Mouse (Mus musculus) kidney, postnatal 0 days (tissue): ENCODE measurements around the gene Arhgef17. TPM values are rescaled to one million over a fixed set of nuclear protein-coding genes. Genes with fewer than 3 reads are reported as not detected.
"Not testable (repeated sequence)": the region's sequence is repeated elsewhere in the genome, so short reads cannot be mapped to it uniquely, and the experiment has no call there.

Experiments used
- ATAC-seq: fragments of 200-750 bp; cut with Nextera tagmentation; replicated peaks from 2 replicates; pipeline ENCODE4 v1.8.0; 2017; ENCODE audit warnings: low read depth, moderate number of reproducible peaks, moderate TSS enrichment, moderate library complexity; ENCODE audit not compliant: low FRiP score
- DNase-seq: peaks from one replicate; pipeline ENCODE4 v3.0.0-alpha.2; 2016; ENCODE audit warnings: low spot score
- H3K27ac ChIP-seq: fragments of 300-500 bp; sonication (generic); 2 replicates; pipeline ENCODE4 v1.5.1; 2014; ENCODE audit warnings: mild to moderate bottlenecking
- H3K27me3 ChIP-seq: fragments of 300-500 bp; sonication (generic); 2 replicates; pipeline ENCODE4 v1.6.1; 2014; ENCODE audit warnings: low read length, mixed read lengths; ENCODE audit not compliant: insufficient read depth
- H3K36me3 ChIP-seq: fragments of 300-500 bp; sonication (generic); 2 replicates; pipeline ENCODE4 v1.6.1; 2014; ENCODE audit warnings: low read length, mixed read lengths; ENCODE audit not compliant: insufficient read depth
- H3K4me1 ChIP-seq: fragments of 300-500 bp; sonication (generic); replicated peaks from 2 replicates; pipeline ENCODE4 v1.6.1; 2014; ENCODE audit warnings: antibody characterized with exemption, low read length, mixed read lengths; ENCODE audit not compliant: insufficient read depth
- H3K4me2 ChIP-seq: fragments of 300-500 bp; sonication (generic); 2 replicates; pipeline ENCODE4 v1.6.1; 2014; ENCODE audit warnings: mild to moderate bottlenecking, low read length, moderate library complexity, mixed read lengths
- H3K4me3 ChIP-seq: fragments of 300-500 bp; sonication (generic); replicated peaks from 2 replicates; pipeline ENCODE4 v1.5.1; 2014; ENCODE audit warnings: low read depth, low read length
- H3K9ac ChIP-seq: fragments of 300-500 bp; sonication (generic); 2 replicates; pipeline ENCODE4 v1.6.1; 2014; ENCODE audit warnings: low read depth, low read length
- H3K9me3 ChIP-seq: fragments of 300-500 bp; sonication (generic); replicated peaks from 2 replicates; pipeline ENCODE4 v1.6.1; 2016; ENCODE audit warnings: low read length, inconsistent platforms, mixed read lengths
- CTCF ChIP-seq: IDR thresholded peaks from 2 replicates; pipeline ENCODE4 v1.5.1; 2016; ENCODE audit warnings: antibody characterized with exemption, low read depth, mild to moderate bottlenecking, moderate library complexity
- WGBS: fragments of 180-500 bp; shearing (Covaris S2); extraction: QIAGEN DNeasy Blood & Tissue Kit; methylation state at CpG from one replicate; pipeline ENCODE4 v1.1.7; 2014; 5-methylcytosine and 5-hydroxymethylcytosine counted together
- polyA plus RNA-seq: library from polyadenylated mRNA; unstranded; fragments of >200 nt; fragmentation: Nextera tagmentation; extraction: Ambion mirVana; gene quantifications from 2 replicates; pipeline ENCODE4 v1.2.1, GENCODE M21; 2015

Gene Arhgef17
- polyA plus RNA-seq, 1 experiment from 2014 or later = 7.8 TPM

DNA sequence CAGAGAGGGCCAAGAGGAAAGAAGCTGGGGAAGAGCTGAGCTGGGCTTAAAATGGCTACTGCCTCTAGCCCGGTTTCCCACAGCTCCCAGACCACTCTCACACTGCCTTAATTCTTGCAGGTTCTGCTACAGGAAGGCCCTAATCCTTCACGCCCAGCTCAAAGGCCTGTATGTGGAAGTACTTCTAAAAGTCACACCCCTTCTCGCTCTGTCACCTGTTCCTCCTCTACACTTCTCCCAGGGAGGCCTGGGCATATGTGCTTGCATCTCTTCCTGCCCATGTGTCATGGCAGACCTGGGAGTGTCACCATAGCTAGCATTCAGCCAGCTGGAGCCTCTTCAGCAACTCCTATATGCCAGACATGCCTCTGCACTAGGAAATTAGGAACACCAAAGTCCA is 78.5 kb downstream of the Arhgef17 start:
- TF ChIP-seq CTCF = no peak
- Histone ChIP-seq H3K36me3 (no peaks in the 10 kb centered on the region), H3K27me3 (no peaks in the 10 kb centered on the region), H3K4me2 (no peak overlapping the region), H3K4me3 (no peak overlapping the region), H3K9me3 (no peaks in the 10 kb centered on the region), H3K4me1 (peaks cover 21% of the 10 kb centered on the region), H3K27ac (no peak overlapping the region), H3K9ac (no peak overlapping the region)
- ATAC-seq = no peak
- DNase-seq = no peak
- 72% methylated on average over 3 of the region's 3 CpGs for WGBS

DNA sequence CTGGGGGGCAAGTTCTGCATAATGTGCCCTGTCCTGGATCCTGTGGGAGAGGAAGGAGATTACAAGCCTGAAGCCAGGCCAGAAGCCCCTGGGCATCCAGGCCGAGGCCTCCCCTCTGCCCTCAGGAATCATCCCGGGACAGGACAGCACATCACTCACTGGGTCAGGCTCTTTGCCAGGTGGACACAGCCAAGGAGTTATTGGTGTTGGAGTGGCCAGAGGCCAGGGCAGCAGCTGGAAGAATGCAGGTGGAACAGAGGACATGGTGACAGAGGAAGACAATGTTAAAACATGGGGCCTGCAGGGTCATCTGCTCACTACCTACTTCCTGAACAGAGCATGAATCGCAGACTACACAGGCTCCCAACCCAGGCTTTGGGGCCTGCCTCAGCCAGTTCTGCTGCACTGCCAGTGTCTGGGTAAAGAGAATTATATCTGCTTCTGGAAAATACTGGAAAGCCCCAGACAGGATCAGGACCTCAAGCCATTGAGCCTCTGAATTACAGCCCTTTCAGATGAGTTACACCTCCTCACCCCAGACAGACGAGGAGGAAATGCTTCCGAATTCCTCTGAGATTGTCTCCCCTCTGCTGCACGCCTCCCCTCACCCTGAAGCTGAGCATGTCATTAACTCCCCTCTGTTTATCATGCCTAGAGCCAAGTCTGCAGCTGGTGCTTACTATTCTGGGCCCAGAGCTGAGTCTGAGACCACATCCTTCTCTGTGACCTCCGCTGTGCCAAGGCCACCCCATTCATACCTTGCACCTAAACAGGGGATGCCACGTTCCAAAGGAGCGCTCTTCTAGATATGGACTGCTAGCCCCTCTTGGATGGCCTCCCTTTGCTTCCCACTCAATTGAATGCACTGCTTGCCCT is 80.2 kb downstream of the Arhgef17 start:
- Histone ChIP-seq H3K27ac (peak overlapping the region; percentile 54), H3K9me3 (no peaks in the 10 kb centered on the region), H3K36me3 (no peaks in the 10 kb centered on the region), H3K4me1 (peaks cover 21% of the 10 kb centered on the region), H3K4me3 (no peak overlapping the region), H3K4me2 (no peak overlapping the region), H3K27me3 (no peaks in the 10 kb centered on the region), H3K9ac (0 out of 2 replicates have a peak overlapping the region, but pooled peaks have one; percentile 6)
- peak; percentile 66 for DNase-seq
- ATAC-seq = 0 out of 2 replicates have a peak, but pooled peaks have one; percentile 8
- no peak for TF ChIP-seq CTCF
- 36% methylated on average over 9 of the region's 9 CpGs for WGBS

DNA sequence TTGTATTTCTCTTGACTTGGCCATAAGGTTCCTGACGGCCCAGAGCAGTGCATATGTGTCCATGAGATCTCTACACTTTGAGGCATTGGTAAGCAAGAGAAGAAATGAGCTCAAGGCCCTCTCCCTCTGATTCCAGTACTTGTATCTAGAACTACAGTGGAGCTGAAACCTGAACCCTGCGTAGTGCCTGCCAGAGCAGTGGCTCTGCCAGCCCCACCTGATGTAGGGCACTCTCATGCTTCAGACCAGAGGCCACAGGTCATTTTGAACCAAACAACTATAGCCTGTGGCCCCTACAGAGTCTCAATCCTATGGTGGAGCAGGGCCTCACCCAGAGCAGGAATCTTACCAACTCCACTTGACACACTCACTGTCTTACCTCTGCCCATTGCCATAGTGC is 82.4 kb downstream of the Arhgef17 start:
- no peak overlapping the region for H3K27ac ChIP-seq
- H3K9me3 ChIP-seq = no peaks in the 10 kb centered on the region
- no peak for DNase-seq
- ATAC-seq = no peak
- no peak for TF ChIP-seq CTCF
- no peak overlapping the region for H3K9ac ChIP-seq
- peaks cover 10% of the 10 kb centered on the region for H3K4me1 ChIP-seq
- H3K4me3 ChIP-seq = no peak overlapping the region
- 94% methylated on average over 2 of the region's 2 CpGs for WGBS
- no peaks in the 10 kb centered on the region for H3K27me3 ChIP-seq
- H3K4me2 ChIP-seq = no peak overlapping the region
- H3K36me3 ChIP-seq = no peaks in the 10 kb centered on the region

DNA sequence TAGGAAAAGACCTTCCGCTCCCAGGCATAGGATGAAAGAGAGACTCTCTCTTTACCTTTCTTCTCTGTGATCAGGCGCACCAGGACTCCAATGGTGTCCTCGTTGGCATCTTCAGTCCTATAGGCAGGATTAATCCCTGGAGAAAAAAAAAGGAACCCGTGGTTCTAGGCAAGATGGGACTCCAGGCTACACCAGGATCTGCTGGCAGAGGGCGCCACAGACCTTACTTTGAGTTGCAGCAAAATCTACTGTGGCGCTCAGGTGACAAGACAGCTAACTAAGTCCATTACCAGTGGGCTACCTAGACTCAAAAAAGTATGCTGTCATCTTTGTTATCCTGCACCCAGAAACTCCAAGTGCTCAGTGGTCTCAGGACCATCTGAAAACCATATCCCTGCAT is 83.2 kb downstream of the Arhgef17 start:
- Histone ChIP-seq H3K27me3 (no peaks in the 10 kb centered on the region), H3K27ac (no peak overlapping the region), H3K4me2 (no peak overlapping the region), H3K4me1 (peaks cover 3% of the 10 kb centered on the region), H3K36me3 (no peaks in the 10 kb centered on the region), H3K9me3 (no peaks in the 10 kb centered on the region), H3K9ac (no peak overlapping the region), H3K4me3 (no peak overlapping the region)
- ATAC-seq = no peak
- DNase-seq = peak; percentile 81
- WGBS = 36% methylated on average over 6 of the region's 6 CpGs
- peak; percentile 81 for TF ChIP-seq CTCF

DNA sequence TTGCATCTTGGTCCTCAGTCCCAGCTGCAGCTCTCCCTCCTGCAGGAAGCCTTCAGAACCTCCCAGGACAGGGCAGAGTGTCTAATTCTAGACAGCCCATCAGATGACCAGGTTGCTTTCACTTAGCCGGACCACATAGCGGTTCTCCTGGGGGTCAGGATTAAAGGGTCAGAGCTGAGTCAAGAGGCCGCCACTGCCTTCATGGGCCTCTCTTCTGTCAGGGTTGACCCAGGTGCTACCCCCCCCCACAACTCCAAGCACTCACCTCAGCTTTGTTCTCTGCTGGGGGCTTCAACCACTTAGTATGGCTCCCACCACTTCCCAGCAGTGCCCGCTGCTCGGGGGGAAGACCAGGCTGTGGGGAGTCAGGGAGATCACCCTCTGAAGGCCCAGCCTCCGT is 84.8 kb downstream of the Arhgef17 start:
- Histone ChIP-seq H3K27ac (no peak overlapping the region), H3K4me1 (no peaks in the 10 kb centered on the region), H3K36me3 (no peaks in the 10 kb centered on the region), H3K9me3 (no peaks in the 10 kb centered on the region), H3K27me3 (no peaks in the 10 kb centered on the region), H3K4me3 (no peak overlapping the region), H3K4me2 (no peak overlapping the region), H3K9ac (no peak overlapping the region)
- WGBS = 90% methylated on average over 6 of the region's 6 CpGs
- no peak for ATAC-seq
- TF ChIP-seq CTCF = no peak
- DNase-seq = no peak

DNA sequence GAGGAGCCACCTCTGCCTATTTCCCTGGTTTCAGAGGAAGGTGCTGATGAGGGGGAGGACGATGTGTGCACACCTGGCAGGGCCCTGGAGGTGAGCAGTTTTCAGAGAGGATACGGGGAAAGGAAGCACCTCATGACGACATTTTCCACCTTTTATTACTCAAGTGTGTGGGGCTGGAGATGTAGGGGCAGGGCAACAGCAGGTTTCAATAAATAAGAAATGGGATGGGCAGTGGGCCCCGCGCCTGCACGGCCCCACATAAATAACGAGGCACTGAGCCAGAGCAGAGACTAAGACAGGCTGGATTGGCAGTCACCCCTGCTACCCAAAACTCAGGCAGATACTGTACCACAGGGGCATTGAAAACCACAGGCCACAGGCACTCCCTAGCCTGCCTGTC is 85.9 kb downstream of the Arhgef17 start:
- not testable (repeated sequence) for DNase-seq, H3K4me2 ChIP-seq
- WGBS = 59% methylated on average over 6 of the region's 7 CpGs

DNA sequence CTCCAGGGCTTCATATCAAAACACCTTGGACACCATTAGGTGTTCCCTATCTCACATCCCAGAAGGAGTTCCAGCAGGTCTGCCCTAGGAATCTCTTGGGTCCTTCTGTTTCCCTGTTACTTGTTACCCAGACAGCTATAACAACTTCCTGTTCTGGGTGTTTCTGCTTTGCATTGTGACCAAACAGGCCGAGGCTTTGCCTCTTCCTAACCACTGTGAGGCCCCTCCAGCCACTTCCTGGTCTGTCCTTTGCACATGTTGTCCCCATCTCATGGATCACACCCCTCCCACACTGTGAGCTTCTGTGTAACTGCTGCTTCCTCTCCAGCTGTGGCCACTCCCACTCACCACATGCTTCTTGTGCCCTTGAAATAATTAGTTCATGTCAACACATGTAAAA is 86.5 kb downstream of the Arhgef17 start:
- Histone ChIP-seq H3K4me3 (no peak overlapping the region), H3K9me3 (no peaks in the 10 kb centered on the region), H3K4me2 (no peak overlapping the region), H3K36me3 (no peaks in the 10 kb centered on the region), H3K4me1 (no peaks in the 10 kb centered on the region), H3K9ac (no peak overlapping the region), H3K27me3 (no peaks in the 10 kb centered on the region), H3K27ac (peak overlapping the region; percentile 68)
- DNase-seq (peak; percentile 91), ATAC-seq (peak; percentile 71)
- WGBS = 0% methylated on average over 1 of the region's 1 CpGs
- no peak for TF ChIP-seq CTCF

More for the DNA sequence above, 85.9 kb downstream of the Arhgef17 start:
- H3K27me3 ChIP-seq, H3K27ac ChIP-seq, H3K36me3 ChIP-seq, H3K4me3 ChIP-seq, H3K9ac ChIP-seq, H3K4me1 ChIP-seq, H3K9me3 ChIP-seq, ATAC-seq: not testable (repeated sequence)
